Mouse (Mus musculus): ENCODE measurements around the gene Eef2k.

DNA sequence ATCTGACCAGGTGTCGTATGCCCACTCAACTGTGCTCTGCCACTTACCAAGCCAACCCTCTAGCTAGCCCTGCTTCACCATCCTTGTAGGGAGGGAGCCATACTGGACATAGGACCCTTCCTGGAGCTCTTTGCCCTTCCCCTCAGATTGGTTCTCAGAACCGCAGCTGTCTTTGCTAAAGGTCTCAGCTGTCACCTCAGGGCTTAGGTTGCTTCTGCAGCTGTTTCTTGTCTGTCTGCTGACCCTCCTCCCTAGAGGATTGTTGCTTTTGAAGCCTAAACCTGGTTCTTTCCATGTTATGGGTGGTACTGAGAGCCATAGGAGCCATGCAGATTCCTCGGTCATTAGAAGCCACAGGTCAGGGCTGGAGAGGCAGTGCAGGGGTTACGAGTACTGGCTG lies 40.0 kb downstream of the Eef2k start:
- TF ChIP-seq CTCF (IDR thresholded peaks at IDR 0.05; ENCODE audit: low read depth) (no peak), EP300 (IDR thresholded peaks at IDR 0.05; ENCODE audit: low read depth) (no peak)
